Mouse (Mus musculus): Measurements from ENCODE around the gene Adck2.
A peak's percentile ranks its signal among the peaks of the same experiment; 100 is the strongest.

Adck2 gene

DNA sequence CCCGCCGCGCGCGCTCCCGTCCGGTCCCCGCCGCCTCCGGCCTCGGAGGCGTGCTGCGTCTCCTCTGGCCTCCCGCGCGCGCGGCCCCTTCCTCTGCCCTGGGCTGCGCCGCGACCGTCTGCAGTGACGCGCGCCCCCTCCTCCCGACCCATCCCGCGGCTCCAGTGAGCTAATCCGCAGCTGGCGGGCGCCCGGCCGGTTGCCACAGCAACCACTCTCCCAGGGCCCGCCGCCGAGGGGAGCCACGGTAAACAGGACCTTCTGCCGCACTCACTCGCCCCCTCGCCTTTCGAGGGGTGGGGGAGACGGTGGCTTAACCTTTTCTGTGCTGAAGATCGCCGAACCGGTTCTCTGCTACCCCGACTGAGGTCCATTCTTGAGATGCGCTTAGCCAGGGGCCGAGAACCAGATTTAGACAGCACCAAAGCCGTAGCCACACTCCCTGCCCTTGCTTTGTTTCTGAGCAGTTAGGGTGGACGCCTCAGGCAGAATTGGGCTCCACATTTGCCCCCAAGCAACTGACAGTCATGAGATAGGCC lies 15.9 kb upstream of the Adck2 start, which contains the start of gene Dennd2a:
TSS of gene Dennd2a (minus strand) at position 145 of the 539 bp plus-strand sequence.
- no peak for DNase-seq (ENCODE audit: extremely low read depth, low read depth)

DNA sequence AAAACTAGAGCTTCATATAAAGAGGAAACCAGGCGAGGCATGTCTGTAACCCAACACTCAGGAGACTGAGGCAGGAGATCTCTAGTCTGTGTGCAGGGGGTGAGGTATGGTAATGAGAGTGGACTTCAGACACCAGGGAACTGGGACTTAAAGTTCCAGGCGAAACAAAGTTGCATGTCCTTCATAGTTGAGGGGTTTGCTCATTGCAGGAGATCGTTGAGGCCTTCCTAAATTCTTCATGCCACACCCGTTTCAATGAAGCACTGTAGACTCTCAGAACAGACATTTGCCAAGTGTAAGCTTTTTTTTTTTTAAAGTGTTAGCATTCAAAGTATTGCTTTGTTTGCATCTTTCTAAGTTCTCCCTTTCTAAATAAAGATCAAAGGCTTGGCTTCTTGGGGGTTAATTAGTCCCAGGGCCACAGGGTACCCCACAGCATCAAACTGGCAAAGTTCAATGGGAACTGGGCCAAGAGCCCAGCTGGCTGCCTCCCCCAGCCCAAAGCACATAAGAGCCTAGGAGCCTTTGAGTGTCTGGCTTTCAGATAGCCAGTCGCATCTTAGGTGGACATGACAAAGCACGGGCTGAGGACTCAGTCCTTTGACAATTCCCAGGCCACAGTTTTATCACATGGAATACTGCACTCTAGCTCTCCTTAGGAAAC lies 14.3 kb upstream of the Adck2 start:
- DNase-seq (ENCODE audit: extremely low read depth, low read depth), result no peak

DNA sequence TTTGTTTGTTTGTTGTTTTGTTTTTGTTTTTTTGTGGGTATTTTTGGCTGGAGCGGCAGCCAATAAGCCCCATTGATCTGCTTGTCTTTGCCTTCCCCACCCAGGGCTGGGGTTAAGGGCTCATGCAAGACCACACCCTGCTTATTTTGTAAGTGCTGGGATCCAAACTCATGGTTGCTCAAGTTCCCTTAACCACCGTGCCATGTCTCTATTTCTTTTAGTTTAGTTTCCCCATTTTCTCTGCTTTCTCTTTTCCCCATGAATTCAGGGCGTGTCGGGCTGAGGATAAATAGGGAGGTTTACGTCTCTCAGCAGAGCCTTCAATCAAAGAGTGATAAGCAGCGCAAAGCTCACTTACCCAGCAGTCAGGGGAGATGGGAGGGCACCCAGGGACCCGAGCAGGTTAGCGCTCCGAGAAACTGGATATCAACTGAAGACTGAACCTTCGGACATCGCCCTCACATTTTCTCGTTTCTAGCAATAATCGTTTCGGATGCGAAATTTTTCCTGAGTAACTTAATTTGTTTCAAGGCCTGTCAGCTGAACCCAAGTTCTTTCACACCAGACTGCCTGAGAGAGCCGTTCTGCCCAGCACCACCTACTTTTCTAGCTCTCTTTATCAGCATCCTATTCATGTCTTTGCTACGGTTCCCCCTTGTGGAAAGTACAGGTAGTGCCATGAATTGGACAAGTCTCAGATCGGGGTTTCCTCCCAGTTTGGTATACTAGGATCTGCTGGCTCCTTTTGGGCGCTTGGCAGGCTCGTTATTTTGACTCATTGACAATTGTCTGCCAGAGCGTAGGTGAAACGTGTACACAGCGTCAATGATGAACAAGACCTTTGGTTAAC lies 11.3 kb upstream of the Adck2 start:
- peak; percentile 92 for DNase-seq (ENCODE audit: extremely low read depth, low read depth)

DNA sequence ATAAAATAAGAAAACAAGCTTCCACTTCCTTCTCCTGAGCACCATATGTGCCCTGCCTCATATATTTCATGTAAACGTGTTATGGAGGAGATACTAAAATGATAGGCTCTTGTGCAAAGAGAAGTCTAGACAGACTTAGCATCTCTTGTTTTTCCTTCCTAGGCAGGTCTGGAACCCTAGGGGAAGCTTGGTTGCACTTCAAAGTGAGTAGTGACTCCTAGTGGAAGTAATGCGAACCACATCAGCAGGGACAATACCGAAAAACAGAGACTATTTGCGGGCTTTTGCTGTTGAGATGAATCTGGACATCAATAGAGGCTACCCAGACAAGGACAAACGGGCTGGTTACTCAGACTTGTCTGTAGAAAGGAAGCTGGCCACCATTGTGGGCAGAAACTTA lies 6.1 kb upstream of the Adck2 start:
- DNase-seq (ENCODE audit: extremely low read depth, low read depth), result peak; percentile 41

DNA sequence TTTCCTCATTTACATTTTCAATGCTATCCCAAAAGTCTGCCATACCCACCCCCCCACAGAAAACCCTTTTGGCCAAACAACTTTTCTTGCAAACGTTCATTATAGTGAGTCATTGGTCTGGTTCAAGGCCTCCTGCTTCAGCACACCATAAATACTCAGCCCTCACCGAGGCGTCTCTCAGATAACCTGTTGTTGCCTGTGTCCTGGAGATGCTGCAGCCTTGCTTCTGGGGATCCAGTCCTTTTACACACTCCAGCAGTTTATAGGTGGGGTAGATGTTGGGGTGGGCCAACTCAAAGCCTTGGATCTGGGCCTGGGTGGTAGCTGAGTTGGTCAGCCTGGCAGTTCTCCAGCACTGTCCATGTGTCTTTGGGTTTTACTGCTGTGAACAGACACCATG lies 3.2 kb upstream of the Adck2 start:
- no peak for DNase-seq (ENCODE audit: extremely low read depth, low read depth)

DNA sequence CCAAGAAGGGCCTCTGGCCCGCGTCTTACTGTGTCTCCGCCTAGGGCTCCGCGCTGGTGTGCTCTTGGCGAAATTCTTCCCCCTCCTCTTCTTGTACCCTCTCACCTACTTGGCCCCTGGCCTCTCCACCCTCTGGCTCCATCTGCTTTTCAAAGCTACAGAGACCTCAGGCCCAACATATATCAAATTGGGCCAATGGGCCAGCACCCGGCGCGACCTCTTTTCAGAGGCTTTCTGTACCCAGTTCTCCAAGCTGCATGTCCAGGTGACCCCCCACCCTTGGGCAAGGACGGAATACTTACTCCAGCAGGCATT lies 839 bp downstream of the Adck2 start:
- no peak for DNase-seq (ENCODE audit: extremely low read depth, low read depth)

DNA sequence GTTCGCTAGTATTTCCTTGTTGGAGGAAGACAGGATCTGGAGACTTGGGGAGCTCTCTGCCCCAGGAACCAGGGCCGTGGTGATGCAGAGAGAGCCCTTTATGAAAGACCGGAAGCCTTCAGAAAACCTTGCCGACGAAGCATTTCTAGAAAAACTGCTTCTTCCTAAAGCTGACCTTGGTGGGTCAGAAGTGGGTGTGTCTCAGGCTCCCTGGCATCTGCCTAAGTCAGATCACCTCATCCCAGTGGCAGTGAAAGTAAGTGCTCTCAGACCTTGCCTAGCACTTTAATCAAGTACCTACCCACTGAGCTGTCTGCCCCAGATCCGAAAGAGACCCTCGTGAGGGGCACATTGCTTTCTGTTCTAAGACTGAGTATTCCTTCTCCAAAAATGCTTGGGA lies 1.3 kb downstream of the Adck2 start:
- DNase-seq (ENCODE audit: extremely low read depth, low read depth), result no peak

DNA sequence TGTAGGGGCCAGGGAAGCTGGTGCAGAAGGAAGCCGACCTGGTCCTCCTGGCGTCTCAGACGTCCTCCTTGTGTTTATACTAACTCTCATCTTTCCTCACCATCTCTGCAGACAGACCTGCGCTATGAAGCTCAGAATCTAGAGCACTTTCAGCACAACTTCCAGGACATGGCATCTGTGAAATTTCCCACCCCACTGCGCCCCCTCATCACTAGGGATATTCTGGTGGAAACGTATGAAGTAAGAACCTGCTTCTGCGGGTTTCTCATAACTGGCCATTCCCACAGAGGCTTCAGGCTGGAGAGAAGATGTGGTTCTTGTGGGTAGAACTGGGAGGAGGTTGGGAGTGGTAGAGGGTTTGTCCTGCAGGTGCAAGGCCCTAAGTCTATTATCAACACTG lies 5.9 kb downstream of the Adck2 start:
- DNase-seq (ENCODE audit: extremely low read depth, low read depth), result no peak

DNA sequence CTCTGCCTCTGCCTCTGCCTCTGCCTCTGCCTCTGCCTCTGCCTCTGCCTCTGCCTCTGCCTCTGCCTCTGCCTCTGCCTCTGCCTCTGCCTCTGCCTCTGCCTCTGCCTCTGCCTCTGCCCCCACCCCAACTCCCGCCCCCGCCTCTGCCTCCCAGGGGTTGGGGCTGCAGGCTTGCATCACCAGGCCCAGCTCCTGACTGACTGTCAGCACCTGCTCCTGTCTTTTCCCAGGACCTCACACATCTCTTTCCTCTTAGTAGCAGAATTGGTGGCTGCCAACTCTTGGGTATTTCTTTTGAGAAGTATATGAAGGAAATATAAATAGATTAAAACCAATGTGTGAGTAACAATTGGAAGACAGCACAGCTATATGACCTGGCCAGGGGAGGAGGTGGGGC lies 6.9 kb downstream of the Adck2 start:
- DNase-seq (ENCODE audit: extremely low read depth, low read depth), result no peak

DNA sequence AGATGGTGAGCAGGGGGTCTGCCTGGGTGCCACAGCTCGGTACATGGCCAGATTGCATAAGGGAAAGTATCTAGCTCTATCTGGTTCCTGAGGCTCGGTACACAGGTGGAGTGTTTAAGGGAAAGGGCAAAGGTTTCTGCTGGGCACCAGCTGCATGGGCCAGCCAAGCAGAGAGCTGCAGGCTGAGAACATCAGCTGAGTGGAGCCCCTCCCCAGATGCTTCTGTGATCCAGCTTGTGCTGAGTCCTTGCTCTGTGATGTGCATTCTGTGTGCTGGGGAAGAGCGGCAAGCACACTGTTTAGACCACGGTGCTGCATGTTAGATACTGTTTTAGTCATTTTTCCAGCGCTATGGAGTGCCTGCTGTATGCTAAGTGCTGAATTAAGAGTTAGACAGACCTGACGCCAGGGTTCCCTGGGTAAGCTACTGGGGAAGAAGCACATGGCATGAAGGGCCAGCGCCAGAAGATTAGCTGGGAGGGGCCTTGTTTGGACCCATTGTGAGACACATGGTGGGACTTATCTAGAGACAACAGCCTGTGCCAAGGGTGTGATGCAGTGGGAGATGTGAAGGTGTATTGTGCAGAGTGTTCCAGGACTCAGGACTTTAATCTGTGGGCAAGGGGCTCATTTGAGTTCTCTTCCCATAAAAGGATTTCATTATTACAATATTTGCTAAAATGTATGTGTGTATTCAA lies 7.6 kb downstream of the Adck2 start:
- DNase-seq (ENCODE audit: extremely low read depth, low read depth), result no peak

DNA sequence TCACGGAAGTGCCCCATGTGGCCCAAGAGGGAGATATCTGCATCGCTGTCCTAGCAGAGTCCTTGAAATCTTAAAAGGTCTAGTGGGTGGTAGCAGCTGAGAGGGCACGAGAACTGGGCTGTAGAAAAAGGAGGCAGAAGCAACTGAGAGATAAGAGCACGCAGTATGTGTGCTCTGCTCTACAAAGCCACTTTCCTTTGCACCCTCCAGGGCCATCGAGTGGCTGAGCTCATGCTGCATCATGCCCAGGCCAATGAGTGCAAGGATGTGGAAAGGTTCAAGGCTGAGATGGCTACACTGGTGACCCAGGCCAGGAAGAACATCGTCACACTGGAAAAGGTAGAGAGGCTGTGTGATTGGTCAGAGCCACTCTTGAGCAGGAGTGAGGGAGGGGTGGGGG lies 11.8 kb downstream of the Adck2 start, which contains the start of gene Gm42420:
TSS of gene Gm42420 (plus strand) at position 237 of the 400 bp plus-strand sequence.
- DNase-seq (ENCODE audit: extremely low read depth, low read depth), result no peak

DNA sequence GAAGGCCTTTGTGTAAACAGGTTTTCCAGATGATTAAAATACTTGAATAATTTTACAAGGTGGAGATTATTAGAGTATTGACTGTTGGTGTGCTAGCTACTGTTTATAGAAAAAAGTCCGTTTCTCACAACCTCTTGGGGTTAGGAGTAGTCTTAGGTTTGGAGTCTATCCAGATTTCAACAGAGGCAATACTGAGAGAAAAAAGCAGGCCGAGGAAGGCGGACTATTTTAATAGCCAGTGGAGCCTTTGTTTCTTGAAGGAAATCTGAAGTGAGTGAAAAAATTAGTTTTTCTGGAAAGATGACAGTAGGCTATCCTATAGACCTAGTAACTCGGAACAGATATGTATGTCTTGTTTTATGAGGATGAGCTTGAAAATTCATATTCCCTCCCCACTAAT lies 17.8 kb downstream of the Adck2 start:
- DNase-seq (ENCODE audit: extremely low read depth, low read depth), result no peak

DNA sequence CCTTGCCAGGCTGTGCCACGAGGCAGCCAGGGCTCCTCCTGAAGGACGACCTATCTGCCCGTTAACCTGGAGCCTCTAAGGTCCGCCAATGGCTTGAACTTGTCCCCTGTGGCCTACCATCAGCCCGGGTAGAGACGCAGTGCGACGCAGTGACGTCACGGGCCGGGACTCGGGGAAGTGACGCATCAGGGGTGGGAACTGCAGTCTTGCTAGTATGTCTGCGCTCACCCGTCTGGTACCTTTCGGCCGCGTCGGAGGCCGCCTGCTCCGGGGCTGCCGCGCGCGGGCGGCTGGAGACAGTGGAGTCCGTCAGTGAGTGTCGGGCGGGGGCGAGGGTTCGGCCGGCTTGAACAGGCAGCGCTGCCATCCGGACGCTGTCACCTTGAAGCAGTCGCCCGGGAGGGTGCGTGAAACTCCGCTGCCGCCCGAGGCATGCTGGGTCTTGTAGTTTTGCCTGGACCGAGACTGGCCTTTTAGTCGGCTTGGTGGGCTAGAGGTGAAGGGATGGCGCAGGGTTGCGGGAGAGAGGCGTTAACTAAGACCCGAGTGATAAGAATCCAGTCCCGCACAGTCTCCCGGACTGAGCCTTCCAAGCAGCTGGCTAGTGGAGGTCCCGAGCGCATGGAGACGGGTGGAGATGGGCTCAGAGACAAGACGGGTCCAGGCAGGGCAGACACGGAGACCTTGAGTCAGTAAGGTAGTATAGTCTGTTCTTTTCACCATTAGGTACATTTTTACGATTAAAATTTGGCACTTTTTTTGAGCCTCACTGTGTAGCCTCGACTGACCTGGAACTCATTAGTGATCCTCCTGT lies 18.9 kb downstream of the Adck2 start, which contains the start of gene Ndufb2:
TSS of gene Ndufb2 (plus strand) at position 174 of the 814 bp plus-strand sequence.
- peak; percentile 83 for DNase-seq (ENCODE audit: extremely low read depth, low read depth)

DNA sequence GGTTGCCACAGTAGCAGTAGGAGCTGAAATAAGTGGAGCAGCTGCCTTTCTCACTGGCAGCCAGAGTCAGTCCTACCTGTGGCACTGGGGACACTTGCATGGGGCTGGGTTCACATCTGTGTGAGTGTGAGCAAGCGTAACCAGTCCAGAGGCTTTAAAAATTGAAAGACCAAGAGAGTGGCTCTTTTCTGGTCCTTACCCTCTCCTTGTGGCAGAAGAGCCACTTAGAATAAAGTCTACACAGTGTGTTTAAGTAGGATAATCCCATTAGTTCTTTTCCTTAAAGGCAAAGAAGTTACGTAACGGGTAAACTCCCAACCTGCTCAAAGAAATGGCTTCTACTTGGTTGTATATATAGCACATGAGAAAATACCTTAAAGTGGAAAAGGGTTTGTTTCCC lies 27.2 kb downstream of the Adck2 start:
- no peak for DNase-seq (ENCODE audit: extremely low read depth, low read depth)

DNA sequence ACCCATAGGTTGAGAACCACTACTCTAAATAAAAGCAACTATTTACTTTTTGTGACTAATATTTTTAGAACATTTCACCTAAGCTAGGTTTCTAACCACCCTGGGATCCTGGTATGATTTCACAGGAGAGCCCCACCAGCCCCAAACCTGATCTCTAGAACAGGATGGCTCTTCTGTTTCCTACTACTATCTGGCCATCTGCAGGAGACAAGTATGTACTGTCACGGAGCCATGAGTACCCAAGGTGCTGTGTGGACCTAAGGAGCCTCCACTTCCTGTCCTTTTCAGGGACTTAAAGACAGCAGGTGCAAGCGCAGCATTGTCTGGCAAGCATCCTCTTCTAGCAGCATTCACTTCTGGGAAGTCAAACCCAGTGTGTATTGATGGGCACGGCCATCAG lies 28.2 kb downstream of the Adck2 start:
- DNase-seq (ENCODE audit: extremely low read depth, low read depth), result no peak

DNA sequence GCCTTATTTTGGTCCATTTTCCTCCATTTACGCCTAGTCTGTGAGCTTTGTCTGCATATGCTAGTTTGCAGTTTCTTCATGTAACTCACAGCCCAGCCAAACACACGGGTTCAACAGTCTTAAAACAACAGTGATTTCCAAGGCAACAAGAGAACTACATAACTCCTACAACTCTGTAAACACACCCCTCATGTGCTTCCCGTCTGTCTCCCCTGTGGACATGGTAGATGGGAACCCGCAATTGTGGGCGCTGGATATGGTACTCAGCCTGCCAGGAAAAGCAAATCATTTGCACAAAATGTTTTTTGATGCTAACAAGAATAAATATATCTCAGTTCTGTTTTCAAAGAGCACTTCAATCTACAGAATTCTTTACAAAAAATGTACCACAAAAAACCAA lies 30.9 kb downstream of the Adck2 start:
- DNase-seq (ENCODE audit: extremely low read depth, low read depth), result no peak

DNA sequence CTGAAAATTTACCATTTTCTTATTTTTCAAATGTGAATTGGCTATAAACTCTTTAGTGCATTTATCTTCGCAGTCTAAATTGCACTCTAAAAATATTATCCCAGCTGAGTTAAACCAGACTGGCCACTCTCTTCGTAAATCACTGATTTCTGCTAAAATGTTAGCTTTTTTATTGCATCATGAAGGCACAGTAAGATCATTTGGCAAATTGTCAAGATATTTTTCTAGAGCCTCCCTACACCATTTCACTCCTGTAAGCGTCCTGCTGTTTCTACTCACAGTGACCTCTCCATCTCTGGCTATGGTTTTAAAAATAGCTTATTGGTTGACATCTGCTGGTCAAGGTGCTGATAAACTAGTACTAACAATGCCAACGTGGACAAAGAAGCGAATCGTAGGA lies 32.4 kb downstream of the Adck2 start:
- no peak for DNase-seq (ENCODE audit: extremely low read depth, low read depth)

DNA sequence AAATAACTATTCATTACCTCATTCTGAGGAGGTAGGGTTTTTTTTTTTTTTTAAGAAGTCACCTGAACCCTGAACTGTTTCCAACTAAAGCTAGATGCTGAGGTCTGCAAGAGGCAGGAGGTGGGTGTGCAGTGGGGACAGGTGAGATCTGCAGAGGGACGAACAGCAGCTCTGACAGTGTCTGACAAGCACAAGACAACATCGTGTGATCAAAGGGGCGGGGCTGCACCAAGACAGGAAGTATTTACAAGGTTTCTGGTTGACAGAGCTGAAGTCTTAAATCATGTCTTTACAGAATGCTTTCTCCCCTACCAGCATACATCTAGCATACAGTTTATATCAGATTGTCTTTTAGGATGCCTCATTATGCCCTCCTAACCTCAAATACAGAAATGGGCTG lies 33.2 kb downstream of the Adck2 start:
- DNase-seq (ENCODE audit: extremely low read depth, low read depth), result no peak

DNA sequence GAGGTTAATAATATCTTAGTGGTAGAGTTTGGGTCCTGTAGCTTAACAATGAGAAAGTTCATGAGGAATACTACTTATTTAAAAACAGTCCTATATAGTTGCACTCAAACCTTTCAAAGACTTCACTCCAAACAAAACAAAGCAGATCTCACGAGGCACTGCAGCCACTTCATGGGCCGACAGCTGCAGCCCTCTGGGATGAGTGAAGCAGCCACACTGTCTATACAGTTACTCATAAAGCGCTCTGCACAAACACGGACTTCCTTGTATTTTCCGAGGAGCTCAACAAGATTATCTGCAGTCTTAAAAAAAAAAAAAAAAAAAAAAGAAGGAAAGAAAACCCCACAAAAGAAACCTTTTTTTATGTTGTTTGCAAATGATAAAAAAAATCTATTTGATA lies 33.7 kb downstream of the Adck2 start:
- no peak for DNase-seq (ENCODE audit: extremely low read depth, low read depth)

DNA sequence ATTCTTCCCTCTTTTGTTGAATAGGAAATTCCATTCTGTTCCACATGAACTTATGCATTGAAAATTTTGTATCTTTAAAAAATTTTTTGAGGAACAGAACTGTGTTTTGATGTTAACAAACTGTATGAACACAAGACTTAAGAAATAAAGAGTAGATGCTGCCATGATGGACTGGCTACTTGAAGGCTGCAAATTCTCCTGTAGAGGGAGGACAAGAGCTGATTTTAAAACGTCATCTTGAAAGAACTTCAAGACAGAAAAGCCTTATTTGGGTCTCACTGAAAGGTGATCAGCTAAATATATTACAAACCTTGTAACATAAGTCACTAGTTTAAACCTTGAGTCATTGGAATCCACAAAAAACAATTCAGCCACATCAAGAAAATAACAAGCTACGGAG lies 36.5 kb downstream of the Adck2 start:
- no peak for DNase-seq (ENCODE audit: extremely low read depth, low read depth)

DNA sequence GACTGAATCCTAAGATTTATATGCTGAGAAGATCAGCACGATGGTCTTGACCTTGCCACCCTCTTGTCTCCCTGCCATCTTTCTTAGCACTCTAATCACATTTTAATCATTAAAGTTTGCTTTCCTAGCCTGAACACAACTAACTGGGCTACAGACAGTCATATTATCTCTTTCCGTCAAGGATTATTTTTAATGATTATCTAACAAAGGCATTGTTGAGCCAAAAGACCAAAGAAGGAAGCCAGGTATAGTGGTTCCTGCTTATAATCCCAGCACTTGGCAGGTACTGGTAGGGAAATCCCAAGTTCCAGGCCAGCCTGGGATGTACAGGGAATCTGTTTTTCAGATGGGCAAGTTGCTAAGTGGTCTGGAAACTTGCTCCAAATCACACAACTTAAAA lies 37.6 kb downstream of the Adck2 start:
- DNase-seq (ENCODE audit: extremely low read depth, low read depth), result no peak
